Mouse (Mus musculus) embryonic fibroblast, embryonic 13.5 days (primary cell): ENCODE measurements at regions not wholly inside any gene's neighbourhood (a gene's known extent, or its start where the extent isn't known, plus 50 kb on each side); places are given as distances from the start of the nearest gene placed in this dataset.

Experiments
- CTCF ChIP-seq: IDR thresholded peaks from 2 replicates; pipeline ENCODE4 v1.5.1; 2011; ENCODE audit warnings: mild to moderate bottlenecking, control low read depth, low read length, moderate library complexity, borderline replicate concordance; ENCODE audit not compliant: insufficient read depth
- POLR2A ChIP-seq: IDR thresholded peaks from 2 replicates; pipeline ENCODE4 v1.6.1; 2011; ENCODE audit warnings: low read depth, mild to moderate bottlenecking, control low read depth, low read length, moderate library complexity

- no peak for TF ChIP-seq CTCF
- TF ChIP-seq POLR2A, result no peak
These were observed 341.3 kb downstream of the Ankrd50 start for GRCm38 (mm10) chr3:38143147-38143883.
